Mouse (Mus musculus) hindbrain, embryonic 14.5 days (tissue): ENCODE measurements at regions not wholly inside any gene's neighbourhood (a gene's known extent, or its start where the extent isn't known, plus 50 kb on each side); places are given as distances from the start of the nearest gene placed in this dataset.

ENCODE experiments used
- ATAC-seq: fragments of 200-750 bp; cut with Nextera tagmentation; 2 replicates; pipeline ENCODE4 v1.8.0; 2017; ENCODE audit warnings: moderate number of reproducible peaks, mild to moderate bottlenecking, moderate TSS enrichment, moderate library complexity; ENCODE audit not compliant: low FRiP score
- DNase-seq: peaks from one replicate; pipeline ENCODE4 v3.0.0-alpha.2; 2015; ENCODE audit warnings: low spot score
- H3K27ac ChIP-seq: fragments of 300-500 bp; sonication (generic); 2 replicates; pipeline ENCODE4 v1.5.1; 2014; ENCODE audit warnings: mild to moderate bottlenecking, moderate library complexity
- H3K27me3 ChIP-seq: fragments of 300-500 bp; sonication (generic); 2 replicates; pipeline ENCODE4 v1.6.1; 2014; ENCODE audit warnings: mild to moderate bottlenecking, low read length, mixed read lengths; ENCODE audit not compliant: control insufficient read depth, insufficient read depth
- H3K36me3 ChIP-seq: fragments of 300-500 bp; sonication (generic); replicated peaks from 2 replicates; pipeline ENCODE4 v1.6.1; 2014; ENCODE audit not compliant: control insufficient read depth, insufficient read depth
- H3K4me1 ChIP-seq: fragments of 300-500 bp; sonication (generic); replicated peaks from 2 replicates; pipeline ENCODE4 v1.6.1; 2014; ENCODE audit warnings: antibody characterized with exemption, low read length, mixed read lengths; ENCODE audit not compliant: control insufficient read depth, insufficient read depth
- H3K4me2 ChIP-seq: fragments of 300-500 bp; sonication (generic); replicated peaks from 2 replicates; pipeline ENCODE4 v1.6.1; 2014; ENCODE audit warnings: mild to moderate bottlenecking, moderate library complexity
- H3K4me3 ChIP-seq: fragments of 300-500 bp; sonication (generic); replicated peaks from 2 replicates; pipeline ENCODE4 v1.5.1; 2014; ENCODE audit warnings: mild to moderate bottlenecking, low read length
- H3K9ac ChIP-seq: fragments of 300-500 bp; sonication (generic); 2 replicates; pipeline ENCODE4 v1.6.1; 2014
- H3K9me3 ChIP-seq: fragments of 300-500 bp; sonication (generic); 2 replicates; pipeline ENCODE4 v1.6.1; 2016; ENCODE audit warnings: low read length; ENCODE audit not compliant: control insufficient read depth
- WGBS: fragments of 180-500 bp; shearing (Covaris S2); extraction: QIAGEN DNeasy Blood & Tissue Kit; methylation state at CpG from one replicate; pipeline ENCODE4 v1.1.7; 2014; 5-methylcytosine and 5-hydroxymethylcytosine counted together

GRCm38 (mm10) chr4:26494262-26494661 lies 147.6 kb upstream of the Manea start:
- no peak for ATAC-seq
- Histone ChIP-seq H3K9ac (no peak overlapping the region), H3K4me1 (no peaks in the 10 kb centered on the region), H3K4me2 (no peak overlapping the region), H3K4me3 (no peak overlapping the region), H3K27me3 (no peaks in the 10 kb centered on the region), H3K27ac (no peak overlapping the region), H3K36me3 (no peaks in the 10 kb centered on the region), H3K9me3 (no peaks in the 10 kb centered on the region)
- peak; percentile 33 for DNase-seq

- Histone ChIP-seq H3K36me3 (no peaks in the 10 kb centered on the region), H3K27me3 (no peaks in the 10 kb centered on the region), H3K9ac (no peak overlapping the region), H3K27ac (no peak overlapping the region), H3K4me3 (no peak overlapping the region), H3K4me2 (no peak overlapping the region), H3K4me1 (no peaks in the 10 kb centered on the region), H3K9me3 (no peaks in the 10 kb centered on the region)
- ATAC-seq (no peak), DNase-seq (no peak)
- 93% methylated on average over 1 of the region's 1 CpGs for WGBS
Measured at GRCm38 (mm10) chr4:26474913-26475312, 128.2 kb upstream of the Manea start.

GRCm38 (mm10) chr4:26441533-26441932 lies 94.8 kb upstream of the Manea start:
- DNase-seq (no peak), ATAC-seq (no peak)
- no peak overlapping the region for H3K4me3 ChIP-seq
- no peak overlapping the region for H3K9ac ChIP-seq
- no peaks in the 10 kb centered on the region for H3K36me3 ChIP-seq
- 55% methylated on average over 1 of the region's 1 CpGs for WGBS
- no peak overlapping the region for H3K4me2 ChIP-seq
- no peaks in the 10 kb centered on the region for H3K4me1 ChIP-seq
- H3K27me3 ChIP-seq, result no peaks in the 10 kb centered on the region
- no peak overlapping the region for H3K27ac ChIP-seq
- H3K9me3 ChIP-seq, result no peaks in the 10 kb centered on the region

- Histone ChIP-seq H3K4me1 (no peaks in the 10 kb centered on the region), H3K27ac (no peak overlapping the region), H3K9me3 (no peaks in the 10 kb centered on the region), H3K4me2 (no peak overlapping the region), H3K4me3 (no peak overlapping the region), H3K27me3 (no peaks in the 10 kb centered on the region), H3K9ac (no peak overlapping the region), H3K36me3 (no peaks in the 10 kb centered on the region)
- no peak for ATAC-seq
- DNase-seq, result no peak
Measured at GRCm38 (mm10) chr4:26422084-26422483, 75.4 kb upstream of the Manea start.

GRCm38 (mm10) chr4:26404266-26404665 lies 57.6 kb upstream of the Manea start:
- H3K4me2 ChIP-seq, result no peak overlapping the region
- H3K9me3 ChIP-seq, result no peaks in the 10 kb centered on the region
- no peak overlapping the region for H3K4me3 ChIP-seq
- no peaks in the 10 kb centered on the region for H3K36me3 ChIP-seq
- no peaks in the 10 kb centered on the region for H3K4me1 ChIP-seq
- no peaks in the 10 kb centered on the region for H3K27me3 ChIP-seq
- whole genome bisulfite sequencing, result 71% methylated on average over 2 of the region's 2 CpGs
- no peak overlapping the region for H3K9ac ChIP-seq
- ATAC-seq (no peak), DNase-seq (no peak)
- H3K27ac ChIP-seq, result no peak overlapping the region

- no peak for DNase-seq
- Histone ChIP-seq H3K9ac (no peak overlapping the region), H3K4me3 (no peak overlapping the region), H3K9me3 (no peaks in the 10 kb centered on the region), H3K4me2 (no peak overlapping the region), H3K27me3 (no peaks in the 10 kb centered on the region), H3K27ac (no peak overlapping the region), H3K36me3 (no peaks in the 10 kb centered on the region), H3K4me1 (no peaks in the 10 kb centered on the region)
- peak; percentile 40 for ATAC-seq
Measured at GRCm38 (mm10) chr4:26402213-26402612, 55.5 kb upstream of the Manea start.
